Mouse (Mus musculus): ENCODE results near the gene Tmem222.

Gene Tmem222

GRCm38 (mm10) chr4:133285299-133285698, 7.7 kb upstream of the Tmem222 start:
- peak; percentile 56 for DNase-seq (ENCODE audit: low spot score)

GRCm38 (mm10) chr4:133282656-133283055, 5.1 kb upstream of the Tmem222 start:
- no peak for DNase-seq (ENCODE audit: low spot score)

- no peak for DNase-seq (ENCODE audit: low spot score)
Observed at GRCm38 (mm10) chr4:133281951-133282481, 4.4 kb upstream of the Tmem222 start.

- no peak for DNase-seq (ENCODE audit: low spot score)
Observed at GRCm38 (mm10) chr4:133281513-133281912, 3.9 kb upstream of the Tmem222 start.

GRCm38 (mm10) chr4:133278482-133278881, 890 bp upstream of the Tmem222 start:
- DNase-seq (ENCODE audit: low spot score): no peak

GRCm38 (mm10) chr4:133278067-133278466, 475 bp upstream of the Tmem222 start:
- no peak for DNase-seq (ENCODE audit: low spot score)

- DNase-seq (ENCODE audit: low spot score): no peak
Observed at GRCm38 (mm10) chr4:133270929-133271328, 6.7 kb downstream of the Tmem222 start.

GRCm38 (mm10) chr4:133269596-133269995, 8.0 kb downstream of the Tmem222 start:
- no peak for DNase-seq (ENCODE audit: low spot score)

GRCm38 (mm10) chr4:133268931-133269330, 8.7 kb downstream of the Tmem222 start:
- DNase-seq (ENCODE audit: low spot score): no peak

GRCm38 (mm10) chr4:133266248-133266880, 11.2 kb downstream of the Tmem222 start:
- no peak for DNase-seq (ENCODE audit: low spot score)

GRCm38 (mm10) chr4:133265759-133266158, 11.8 kb downstream of the Tmem222 start:
- no peak for DNase-seq (ENCODE audit: low spot score)

GRCm38 (mm10) chr4:133265297-133265696, 12.3 kb downstream of the Tmem222 start:
- no peak for DNase-seq (ENCODE audit: low spot score)

GRCm38 (mm10) chr4:133264559-133264958, 13.0 kb downstream of the Tmem222 start:
- no peak for DNase-seq (ENCODE audit: low spot score)

- no peak for DNase-seq (ENCODE audit: low spot score)
Observed at GRCm38 (mm10) chr4:133263756-133264155, 13.8 kb downstream of the Tmem222 start.

GRCm38 (mm10) chr4:133262882-133263281, 14.7 kb downstream of the Tmem222 start, which contains the start of gene Sytl1:
Gene Sytl1, minus strand, starts transcription at chr4:133263113.
- DNase-seq (ENCODE audit: low spot score): no peak

GRCm38 (mm10) chr4:133262375-133262765, 15.2 kb downstream of the Tmem222 start:
- DNase-seq (ENCODE audit: low spot score): no peak

- no peak for DNase-seq (ENCODE audit: low spot score)
Observed at GRCm38 (mm10) chr4:133261641-133262374, 15.8 kb downstream of the Tmem222 start.

GRCm38 (mm10) chr4:133257798-133258408, 19.7 kb downstream of the Tmem222 start:
- DNase-seq (ENCODE audit: low spot score): no peak

GRCm38 (mm10) chr4:133257230-133257629, 20.4 kb downstream of the Tmem222 start:
- DNase-seq (ENCODE audit: low spot score): no peak

GRCm38 (mm10) chr4:133256820-133257219, 20.8 kb downstream of the Tmem222 start:
- DNase-seq (ENCODE audit: low spot score): no peak

- DNase-seq (ENCODE audit: low spot score): no peak
Observed at GRCm38 (mm10) chr4:133255392-133255791, 22.2 kb downstream of the Tmem222 start.

- DNase-seq (ENCODE audit: low spot score): no peak
Observed at GRCm38 (mm10) chr4:133253412-133253811, 24.2 kb downstream of the Tmem222 start.

GRCm38 (mm10) chr4:133252089-133252488, 25.5 kb downstream of the Tmem222 start:
- DNase-seq (ENCODE audit: low spot score): no peak
